Mouse (Mus musculus) heart, postnatal 36 days (tissue): Measurements from ENCODE around the gene Serpinb6d. TPM values are rescaled to one million over a fixed set of nuclear protein-coding genes. Genes with fewer than 3 reads are reported as not detected.

Source experiments
- DNase-seq, 2 experiments: peaks; one replicate each; pipeline ENCODE4 v3.0.0; 2021 to 2022
- intact Hi-C: fragments of 180-260 bp; cut with DNase I; formaldehyde crosslinking; loops from one replicate; pipeline ENCODE4 v1.15.1; 2025
- total RNA-seq, 2 experiments: library from RNA; stranded (reverse); gene quantifications; 2 replicates each; pipeline ENCODE4 v1.2.3; 2021

Gene Serpinb6d
- total RNA-seq, result not detected

GRCm38 (mm10) chr13:33661105-33661504, at the start of gene Serpinb6d:
Serpinb6d (plus strand) TSS chr13:33661405.
- no peak for DNase-seq
- intact Hi-C loops, result no loop called here

GRCm38 (mm10) chr13:33622921-33623320, 38.3 kb upstream of the Serpinb6d start:
- no peak for DNase-seq
- intact Hi-C loops, result no loop called here

- intact Hi-C loops, result no loop called here
- DNase-seq, result no peak
Observed at GRCm38 (mm10) chr13:33642540-33642939, 18.7 kb upstream of the Serpinb6d start.

GRCm38 (mm10) chr13:33662550-33662949, 1.3 kb downstream of the Serpinb6d start:
- intact Hi-C loops, result no loop called here
- DNase-seq, result no peak

- intact Hi-C loops, result no loop called here
- no peak for DNase-seq
Observed at GRCm38 (mm10) chr13:33720296-33720695, 59.1 kb downstream of the Serpinb6d start.

Other genes with a start within 250 kb of the Serpinb6d start
- not detected for gene Serpinb9g, start 176.6 kb upstream of the Serpinb6d start, total RNA-seq
- gene Serpinb6e, start 182.0 kb downstream of the Serpinb6d start, total RNA-seq, result not detected
- not detected for gene Serpinb6c, start 244.3 kb downstream of the Serpinb6d start, total RNA-seq